Mouse (Mus musculus) G1E (cell line): ENCODE data around the gene E130311K13Rik. TPM values are rescaled to one million over a fixed set of nuclear protein-coding genes. Genes with fewer than 3 reads are reported as not detected.
A peak's percentile ranks its signal among the peaks of the same experiment; 100 is the strongest.

Source experiments
- ATAC-seq: 2 replicates; pipeline ENCODE4 v1.8.0; 2016; ENCODE audit warnings: mild to moderate bottlenecking; ENCODE audit not compliant: insufficient number of reproducible peaks, poor library complexity, low FRiP score, severe bottlenecking; ENCODE audit errors: extremely low read depth
- DNase-seq: peaks from one replicate; pipeline ENCODE4 v3.0.0; 2012; ENCODE audit warnings: low spot score
- H3K27me3 ChIP-seq: 2 replicates; pipeline ENCODE4 v1.6.1; 2012; ENCODE audit warnings: mild to moderate bottlenecking, low read length, inconsistent platforms; ENCODE audit not compliant: insufficient read depth
- H3K36me3 ChIP-seq: replicated peaks from 2 replicates; pipeline ENCODE3; 2012; ENCODE audit warnings: mild to moderate bottlenecking, inconsistent platforms
- H3K4me1 ChIP-seq: 2 replicates; pipeline ENCODE4 v1.6.1; 2012; ENCODE audit warnings: low read depth, low read length, inconsistent platforms, mixed read lengths; ENCODE audit not compliant: insufficient read depth
- H3K4me3 ChIP-seq: 2 replicates; pipeline ENCODE4 v1.5.1; 2012; ENCODE audit warnings: low read depth, mild to moderate bottlenecking, inconsistent platforms, low read length, moderate library complexity, mixed read lengths
- H3K9me3 ChIP-seq: replicated peaks from 2 replicates; pipeline ENCODE4 v1.6.1; 2012; ENCODE audit warnings: inconsistent platforms
- CTCF ChIP-seq: IDR thresholded peaks from 2 replicates; pipeline ENCODE4 v1.5.1; 2012; ENCODE audit warnings: low read depth, low read length, inconsistent platforms, mixed read lengths
- GATA1 ChIP-seq: IDR thresholded peaks from 2 replicates; pipeline ENCODE4 v1.6.1; 2012; ENCODE audit warnings: borderline replicate concordance, low read length, inconsistent platforms, mixed read lengths
- GATA2 ChIP-seq: IDR thresholded peaks from 2 replicates; pipeline ENCODE4 v1.6.1; 2012; ENCODE audit warnings: low read depth, low read length, inconsistent platforms, borderline replicate concordance
- POLR2AphosphoS5 ChIP-seq: IDR thresholded peaks from 2 replicates; pipeline ENCODE4 v1.6.1; 2012; ENCODE audit warnings: low read depth, low read length, inconsistent platforms; ENCODE audit not compliant: insufficient replicate concordance
- TAL1 ChIP-seq: conservative IDR thresholded peaks from 2 replicates; pipeline ENCODE4 v1.6.1; 2012; ENCODE audit warnings: low read depth, low read length, inconsistent platforms, mixed read lengths
- polyA plus RNA-seq: library from polyadenylated mRNA; stranded (reverse); fragments of >175 nt; gene quantifications from 2 replicates; pipeline ENCODE4 v1.2.3, GENCODE M21; 2012
- total RNA-seq, 2 experiments: library from RNA; stranded (forward) in 1 of 2; stranded (reverse) in 1 of 2; fragments of 200-1000 nt in 1 of 2; fragments of >200 nt in 1 of 2; fragmentation: Nextera tagmentation in 1 of 2; gene quantifications; 2 replicates each; pipeline ENCODE4 v1.2.3; 2014 to 2017

The E130311K13Rik gene
- total and polyA plus RNA-seq, 3 experiments: 4.6 to 20.4 (median 9.2) TPM

GRCm38 (mm10) chr3:63963421-63964099 is 34.3 kb upstream of the E130311K13Rik start:
- H3K27me3 ChIP-seq: no peaks in the 10 kb centered on the region
- H3K9me3 ChIP-seq: no peaks in the 10 kb centered on the region
- peaks cover 10% of the 10 kb centered on the region for H3K36me3 ChIP-seq
- TF ChIP-seq GATA1: no peak
- TF ChIP-seq POLR2AphosphoS5: no peak
- no peak for TF ChIP-seq CTCF
- TF ChIP-seq GATA2: no peak
- TF ChIP-seq TAL1: no peak
- peak overlapping the region; percentile 96 for H3K4me3 ChIP-seq
- H3K4me1 ChIP-seq: peaks cover 22% of the 10 kb centered on the region
- no peak for ATAC-seq
- no peak for DNase-seq

- ATAC-seq: no peak
- no peak for DNase-seq
- H3K4me1 ChIP-seq: no peaks in the 10 kb centered on the region; the same call in 1 of the 2 replicates
- TF ChIP-seq POLR2AphosphoS5: no peak
- H3K36me3 ChIP-seq: peaks cover 42% of the 10 kb centered on the region
- no peaks in the 10 kb centered on the region for H3K9me3 ChIP-seq
- no peaks in the 10 kb centered on the region for H3K27me3 ChIP-seq
- H3K4me3 ChIP-seq: no peak overlapping the region
Observed at GRCm38 (mm10) chr3:63949837-63950236, 20.6 kb upstream of the E130311K13Rik start.

GRCm38 (mm10) chr3:63941204-63941850 is 12.1 kb upstream of the E130311K13Rik start:
- no peaks in the 10 kb centered on the region for H3K27me3 ChIP-seq
- ATAC-seq (no peak), DNase-seq (no peak)
- H3K9me3 ChIP-seq: no peaks in the 10 kb centered on the region
- no peak overlapping the region for H3K4me3 ChIP-seq
- no peaks in the 10 kb centered on the region for H3K4me1 ChIP-seq
- peaks cover 41% of the 10 kb centered on the region for H3K36me3 ChIP-seq
- TF ChIP-seq TAL1: no peak
- TF ChIP-seq CTCF: no peak
- no peak for TF ChIP-seq GATA2
- TF ChIP-seq GATA1: no peak
- TF ChIP-seq POLR2AphosphoS5: no peak

GRCm38 (mm10) chr3:63938928-63939327 is 9.7 kb upstream of the E130311K13Rik start:
- no peaks in the 10 kb centered on the region for H3K27me3 ChIP-seq
- TF ChIP-seq TAL1 (no peak), GATA1 (no peak), GATA2 (no peak), CTCF (no peak), POLR2AphosphoS5 (no peak)
- ATAC-seq (no peak), DNase-seq (no peak)
- no peaks in the 10 kb centered on the region for H3K9me3 ChIP-seq
- no peak overlapping the region for H3K4me3 ChIP-seq
- H3K4me1 ChIP-seq: no peaks in the 10 kb centered on the region
- H3K36me3 ChIP-seq: peaks cover 29% of the 10 kb centered on the region

- peaks cover 59% of the 10 kb centered on the region for H3K36me3 ChIP-seq
- TF ChIP-seq CTCF (peak; percentile 40; the same call in 1 of the 2 replicates), GATA2 (no peak)
- H3K4me1 ChIP-seq: no peaks in the 10 kb centered on the region
- peak; percentile 3 for DNase-seq
- no peaks in the 10 kb centered on the region for H3K9me3 ChIP-seq
- peak; percentile 49; the same call in 1 of the 2 replicates for ATAC-seq
- no peaks in the 10 kb centered on the region for H3K27me3 ChIP-seq
- H3K4me3 ChIP-seq: no peak overlapping the region
Observed at GRCm38 (mm10) chr3:63919634-63920033, 9.6 kb downstream of the E130311K13Rik start.

- DNase-seq (no peak), ATAC-seq (no peak)
- Histone ChIP-seq H3K4me1 (no peaks in the 10 kb centered on the region), H3K4me3 (no peak overlapping the region), H3K9me3 (no peaks in the 10 kb centered on the region), H3K36me3 (peaks cover 10% of the 10 kb centered on the region), H3K27me3 (peaks cover 5% of the 10 kb centered on the region; the same call in 1 of the 2 replicates)
- TF ChIP-seq CTCF: no peak
- TF ChIP-seq GATA1: no peak
Observed at GRCm38 (mm10) chr3:63910301-63910700, 19.0 kb downstream of the E130311K13Rik start.

GRCm38 (mm10) chr3:63905241-63905640 is 24.0 kb downstream of the E130311K13Rik start:
- no peak for TF ChIP-seq TAL1
- TF ChIP-seq GATA2: no peak
- TF ChIP-seq GATA1: no peak
- no peak for TF ChIP-seq CTCF
- no peak for TF ChIP-seq POLR2AphosphoS5
- no peaks in the 10 kb centered on the region for H3K4me1 ChIP-seq
- DNase-seq: no peak
- H3K36me3 ChIP-seq: no peaks in the 10 kb centered on the region
- H3K9me3 ChIP-seq: no peaks in the 10 kb centered on the region
- peaks cover 14% of the 10 kb centered on the region for H3K27me3 ChIP-seq
- H3K4me3 ChIP-seq: no peak overlapping the region
- ATAC-seq: no peak
